Mouse (Mus musculus) CH12.LX (cell line): ENCODE data around the gene Pik3r6. TPM values are rescaled to one million over a fixed set of nuclear protein-coding genes. Genes with fewer than 3 reads are reported as not detected.
A peak's percentile ranks its signal among the peaks of the same experiment; 100 is the strongest.

Experiments
- DNase-seq: peaks from one replicate; pipeline ENCODE4 v3.0.0-alpha.2; 2013; ENCODE audit errors: extremely low read depth
- H3K27ac ChIP-seq: 2 replicates; pipeline ENCODE4 v1.5.1; 2012; ENCODE audit warnings: low read depth, mild to moderate bottlenecking, control low read depth, moderate library complexity; ENCODE audit not compliant: insufficient read depth
- H3K27me3 ChIP-seq: replicated peaks from 2 replicates; pipeline ENCODE3; 2012; ENCODE audit warnings: inconsistent platforms
- H3K36me3 ChIP-seq, 2 experiments: replicated peaks in 1 of 2; 2 replicates each; pipeline versions ENCODE3 to v1.6.1; 2012; ENCODE audit warnings: inconsistent platforms in 1 of 2, low read length in 1 of 2, mild to moderate bottlenecking in 1 of 2, mixed read lengths in 1 of 2, moderate library complexity in 1 of 2; ENCODE audit not compliant: control insufficient read depth in 1 of 2, insufficient read depth in 1 of 2
- H3K4me1 ChIP-seq, 2 experiments: 2 replicates each; pipeline ENCODE4 v1.6.1; 2012; ENCODE audit warnings: inconsistent platforms in 1 of 2, moderate library complexity in 1 of 2; ENCODE audit not compliant: insufficient read depth in 2 of 2, control insufficient read depth in 1 of 2
- H3K4me2 ChIP-seq: 2 replicates; pipeline ENCODE4 v1.6.1; 2012; ENCODE audit warnings: low read depth, mild to moderate bottlenecking, control low read depth; ENCODE audit not compliant: poor library complexity, insufficient read depth, severe bottlenecking
- H3K4me3 ChIP-seq, 3 experiments: fragments of 150-350 bp in 1 of 3; sonication (generic) in 1 of 3; replicated peaks in 1 of 3; 2 replicates each; pipeline versions ENCODE3 to v1.5.1; 2011 to 2012; ENCODE audit warnings: low read depth in 2 of 3, low read length in 2 of 3, mild to moderate bottlenecking in 2 of 3, moderate library complexity in 2 of 3, control low read depth in 1 of 3, improper control_type of control experiment in 1 of 3, inconsistent platforms in 1 of 3, mixed read lengths in 1 of 3; ENCODE audit not compliant: poor library complexity in 1 of 3
- H3K79me2 ChIP-seq: replicated peaks from 2 replicates; pipeline ENCODE4 v1.6.1; 2012; ENCODE audit warnings: mild to moderate bottlenecking, moderate library complexity; ENCODE audit not compliant: control insufficient read depth, poor library complexity, insufficient read depth, severe bottlenecking; ENCODE audit errors: extremely low read depth
- H3K9ac ChIP-seq: 2 replicates; pipeline ENCODE4 v1.6.1; 2012; ENCODE audit warnings: low read depth, mild to moderate bottlenecking, control low read depth, moderate library complexity; ENCODE audit not compliant: insufficient read depth
- H3K9me3 ChIP-seq: replicated peaks from 2 replicates; pipeline ENCODE3; 2012; ENCODE audit warnings: low read length, inconsistent platforms, mixed read lengths
- BHLHE40 ChIP-seq: IDR thresholded peaks from 2 replicates; pipeline ENCODE4 v1.6.1; 2011; ENCODE audit warnings: mild to moderate bottlenecking, low read depth, low read length, improper control_type of control experiment
- CHD2 ChIP-seq: IDR thresholded peaks from 2 replicates; pipeline ENCODE4 v1.6.1; 2011; ENCODE audit warnings: low read length, improper control_type of control experiment
- CTCF ChIP-seq, 2 experiments: IDR thresholded peaks in 1 of 2; conservative IDR thresholded peaks in 1 of 2; 2 replicates each; pipeline ENCODE4 v1.5.1; 2011 to 2012; ENCODE audit warnings: low read depth in 2 of 2, low read length in 2 of 2, improper control_type of control experiment in 1 of 2, inconsistent platforms in 1 of 2, mild to moderate bottlenecking in 1 of 2, moderate library complexity in 1 of 2
- POLR2A ChIP-seq: IDR thresholded peaks from 2 replicates; pipeline ENCODE4 v1.6.1; 2011; ENCODE audit warnings: low read depth, mild to moderate bottlenecking, improper control_type of control experiment, low read length
- POLR2AphosphoS2 ChIP-seq: IDR thresholded peaks from 2 replicates; pipeline ENCODE4 v1.6.1; 2011; ENCODE audit warnings: low read depth, low read length, improper control_type of control experiment
- RAD21 ChIP-seq: IDR thresholded peaks from 2 replicates; pipeline ENCODE4 v1.6.1; 2011; ENCODE audit warnings: low read depth, mild to moderate bottlenecking, low read length, improper control_type of control experiment, moderate library complexity
- SMC3 ChIP-seq: IDR thresholded peaks from 2 replicates; pipeline ENCODE4 v1.6.1; 2011; ENCODE audit warnings: low read depth, low read length, improper control_type of control experiment
- TCF12 ChIP-seq: IDR thresholded peaks from 2 replicates; pipeline ENCODE4 v1.6.1; 2014; ENCODE audit warnings: low read depth, mild to moderate bottlenecking, inconsistent platforms, low read length, improper control_type of control experiment
- USF1 ChIP-seq: IDR thresholded peaks from 2 replicates; pipeline ENCODE4 v1.6.1; 2014; ENCODE audit warnings: low read depth, mild to moderate bottlenecking, inconsistent platforms, low read length, improper control_type of control experiment
- ZNF384 ChIP-seq: IDR thresholded peaks from 2 replicates; pipeline ENCODE4 v1.6.1; 2012; ENCODE audit warnings: low read depth, low read length, improper control_type of control experiment, inconsistent platforms
- dilution Hi-C: fragments of 300-500 bp; cut with MboI; formaldehyde crosslinking; loops from 2 replicates; pipeline ENCODE4 v1.14.3; 2020; ENCODE audit warnings: low sequenced_read_pairs; ENCODE audit not compliant: extremely low pct_unique_long_range_greater_than_20kb, extremely low pct_ligation_motif_present
- in situ Hi-C: fragments of 300-500 bp; cut with MboI; formaldehyde crosslinking; loops from 3 replicates; pipeline ENCODE4 v1.14.3; 2019; ENCODE audit warnings: low sequenced_read_pairs, low pct_ligation_motif_present, low pct_unique_long_range_greater_than_20kb, mixed read lengths
- polyA plus RNA-seq: library from polyadenylated mRNA; unstranded; fragments of >175 nt; gene quantifications from 2 replicates; pipeline ENCODE4 v1.2.1, GENCODE M21; 2012; ENCODE audit warnings: low read depth; ENCODE audit not compliant: insufficient read length
- total RNA-seq, 2 experiments: library from RNA; depleted of rRNA; stranded (reverse); fragments of 300-350 nt in 1 of 2; fragments of >200 nt in 1 of 2; gene quantifications; 2 replicates each; pipeline ENCODE4 v1.2.3; 2012 to 2014

Pik3r6 gene
- total and polyA plus RNA-seq, 3 experiments: 82.9 to 90.2 (median 88.4) TPM

GRCm38 (mm10) chr11:68550358-68550757, 47.5 kb downstream of the Pik3r6 start:
- Histone ChIP-seq H3K36me3 (peaks cover 70 to 94% of the 10 kb centered on the region in 2 experiments), H3K79me2 (no peaks in the 10 kb centered on the region), H3K9ac (no peak overlapping the region), H3K27me3 (no peaks in the 10 kb centered on the region), H3K4me2 (no peak overlapping the region), H3K4me1 (peaks cover 8 to 65% of the 10 kb centered on the region in 2 experiments), H3K9me3 (no peaks in the 10 kb centered on the region), H3K27ac (no peak overlapping the region), H3K4me3 (no peak overlapping the region)
- in situ Hi-C loops (loop anchor here (10.0 kb wide), 1 partner anchor 116 kb away; the partner anchor contains the start of gene Pik3r5), dilution Hi-C loops (no loop called here)
- TF ChIP-seq TCF12: no peak
- no peak for DNase-seq

DNA sequence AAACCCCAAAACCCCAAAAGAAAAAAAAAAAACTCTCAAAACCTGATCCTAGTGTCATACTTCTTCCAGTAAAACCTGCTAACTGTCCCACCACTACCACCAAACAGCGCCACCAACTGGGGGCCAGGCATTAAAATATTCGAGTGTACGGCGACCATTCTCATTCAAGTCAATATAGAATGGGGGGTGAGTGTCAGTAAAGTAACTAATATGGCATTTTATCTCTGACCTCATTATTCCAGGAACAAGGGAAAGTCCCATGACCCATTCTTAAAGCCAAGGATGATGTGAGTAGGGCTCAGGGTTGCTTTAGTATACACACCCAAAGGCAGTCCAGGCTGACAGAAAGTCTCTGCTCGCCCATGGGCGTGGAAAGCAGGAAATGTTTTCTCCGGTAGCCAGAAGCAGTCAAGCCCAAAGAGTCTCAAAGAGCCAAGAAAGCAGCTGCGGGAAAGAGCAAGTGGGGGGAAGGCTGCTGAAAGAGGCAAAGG, 51.2 kb downstream of the Pik3r6 start:
- Histone ChIP-seq H3K9me3 (no peaks in the 10 kb centered on the region), H3K27ac (no peak overlapping the region), H3K27me3 (no peaks in the 10 kb centered on the region), H3K79me2 (no peaks in the 10 kb centered on the region), H3K4me1 (peaks cover 0 to 28% of the 10 kb centered on the region in 2 experiments; a peak in 2 of 4 replicates), H3K4me2 (no peak overlapping the region), H3K4me3 (no peak overlapping the region), H3K9ac (no peak overlapping the region), H3K36me3 (peaks cover 64 to 95% of the 10 kb centered on the region in 2 experiments)
- dilution Hi-C loops: no loop called here
- TF ChIP-seq SMC3 (peak; percentile 55), CHD2 (no peak), RAD21 (peak; percentile 43), USF1 (no peak), ZNF384 (peak; percentile 76), CTCF (conservative IDR thresholded peaks at IDR 0.05 in 1 of 2, IDR thresholded peaks at IDR 0.05 in 1 of 2; ENCODE audit: low read depth in 2 of 2, low read length in 2 of 2) (peak; percentile 45 to 68)
- in situ Hi-C loops: loop anchor here (10.0 kb wide), 1 partner anchor 119 kb away; the partner anchor contains the start of gene Pik3r5
- DNase-seq: peak; percentile 67

DNA sequence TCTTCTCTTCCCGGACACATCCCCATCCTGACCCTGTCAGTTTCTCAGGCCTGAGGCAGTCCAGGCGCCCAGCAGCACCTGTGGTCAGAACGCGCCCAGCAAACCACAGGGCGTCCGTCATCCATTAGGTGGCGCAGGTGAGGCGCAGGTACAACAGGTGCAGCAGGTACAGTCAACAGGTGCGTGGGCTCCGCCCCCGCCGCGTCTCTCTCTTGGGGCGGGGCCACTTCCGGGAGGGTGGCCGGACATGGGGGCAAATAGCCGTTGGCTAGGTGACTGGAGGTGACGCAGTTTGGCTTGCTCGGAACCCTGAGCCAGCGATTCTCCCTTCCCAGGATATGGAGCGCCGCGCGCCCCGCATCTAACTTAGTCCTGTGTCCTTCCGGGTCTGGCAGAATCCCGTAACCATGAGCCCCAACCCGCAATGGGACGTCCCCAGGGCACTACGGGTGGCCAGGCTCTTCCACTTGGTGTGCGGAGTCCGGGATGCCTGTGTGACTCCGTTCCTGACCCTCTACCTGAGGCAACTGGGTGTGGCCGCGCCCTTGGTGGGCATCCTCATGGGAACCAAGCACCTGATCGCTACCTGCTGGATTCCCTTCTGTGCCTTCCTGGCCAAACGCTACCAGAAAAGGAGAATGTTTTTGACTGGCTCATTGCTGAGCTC, 53.2 kb downstream of the Pik3r6 start, which contains the start of gene Mfsd6l:
Mfsd6l (plus strand) TSS at position 269 of the 667 bp plus-strand sequence.
- H3K4me3 ChIP-seq: no peak within 1 kb of the TSS
- H3K27me3 ChIP-seq: no peaks in the 10 kb centered on the region
- H3K36me3 ChIP-seq: peaks cover 45 to 78% of the 10 kb centered on the region in 2 experiments
- in situ Hi-C loops: loop anchor here (10.0 kb wide), 1 partner anchor 121 kb away; the partner anchor contains the start of gene Pik3r5
- no peak within 1 kb of the TSS for H3K9ac ChIP-seq
- no peak within 1 kb of the TSS for H3K4me2 ChIP-seq
- dilution Hi-C loops: no loop called here
- H3K9me3 ChIP-seq: no peaks in the 10 kb centered on the region
- no peak for DNase-seq
- 0 out of 2 replicates have a peak, but pooled peaks have one; percentile 3 for TF ChIP-seq POLR2AphosphoS2
- TF ChIP-seq CTCF (conservative IDR thresholded peaks at IDR 0.05 in 1 of 2, IDR thresholded peaks at IDR 0.05 in 1 of 2; ENCODE audit: low read depth in 2 of 2, low read length in 2 of 2): 0 out of 4 replicates have a peak, but pooled peaks of 1 of the 2 experiments have one; percentile 13
- TF ChIP-seq POLR2A: 0 out of 2 replicates have a peak, but pooled peaks have one; percentile 13
- TF ChIP-seq BHLHE40: no peak
- H3K27ac ChIP-seq: no peak within 1 kb of the TSS
- H3K4me1 ChIP-seq: peaks cover 0 to 25% of the 10 kb centered on the region in 2 experiments; a peak in 2 of 4 replicates
- H3K79me2 ChIP-seq: no peaks in the 10 kb centered on the region
